8 mouse cellular contexts compared by ENCODE assay signal in genomic region chr2:33218903-33219625, GRCm38 (mm10). TPM values are rescaled to one million over a fixed set of nuclear protein-coding genes. Genes with fewer than 3 reads are reported as not detected.
A peak's percentile ranks its signal among the peaks of the same experiment; 100 is the strongest.
DNase-seq lines count a peak whose midpoint lies in the region; ATAC-seq and TF ChIP-seq lines count a peak whose summit lies in the region.

No protein-coding gene starts in this region.

- ATAC-seq in stomach, postnatal 0 days (ENCODE audit: low FRiP score, low TSS enrichment): no peak

- no peak for TF ChIP-seq EP300 in stomach, postnatal 0 days (optimal IDR thresholded peaks at IDR 0.05)

- H3K4me2 ChIP-seq in stomach, postnatal 0 days (replicated peaks; ENCODE audit: low read depth): peak overlapping the region; percentile 11; the same call in 1 of the 2 replicates

- DNase-seq in gastrocnemius, adult 2 months: peak; percentile 63
- no peak for DNase-seq in gastrocnemius, postnatal 10 days
- DNase-seq in spleen, adult 2 months (ENCODE audit: low read depth in 1 of 2, low spot score in 2 of 2): no peak
- DNase-seq in spleen, postnatal 14 days (ENCODE audit: low spot score in 2 of 2): no peak
- DNase-seq in embryonic facial prominence, embryonic 10.5 days (ENCODE audit: low spot score): peak; percentile 38
- peak; percentile 58 to 63 for DNase-seq in kidney, postnatal 4 days
- no peak for DNase-seq in stomach, postnatal 0 days (ENCODE audit: low spot score)
- no peak for DNase-seq in natural killer cell, adult 2 months (ENCODE audit: low spot score in 2 of 2)

- TF ChIP-seq POLR2A in spleen, adult 2 months (IDR thresholded peaks at IDR 0.05; ENCODE audit: low read depth, low read length): no peak

- no peaks in the 10 kb centered on the region for H3K36me3 ChIP-seq in spleen, adult 2 months (ENCODE audit: control insufficient read depth, insufficient read depth, low read length)
- peaks cover 32% of the 10 kb centered on the region for H3K36me3 ChIP-seq in embryonic facial prominence, embryonic 10.5 days (replicated peaks)
- H3K36me3 ChIP-seq in stomach, postnatal 0 days (ENCODE audit: control insufficient read depth, insufficient read depth, low read length): 0 out of 2 replicates have a peak, but pooled peaks cover 3% of the 10 kb centered on the region

- H3K27ac ChIP-seq in gastrocnemius, adult 2 months: peak overlapping the region; percentile 95
- H3K27ac ChIP-seq in spleen, adult 2 months (ENCODE audit: insufficient read depth, low read length): no peak overlapping the region
- peak overlapping the region; percentile 4; the same call in 1 of the 2 replicates for H3K27ac ChIP-seq in embryonic facial prominence, embryonic 10.5 days (replicated peaks)
- H3K27ac ChIP-seq in stomach, postnatal 0 days (replicated peaks): no peak overlapping the region

- peak overlapping the region; percentile 82 for H3K4me3 ChIP-seq in gastrocnemius, adult 2 months
- no peak overlapping the region for H3K4me3 ChIP-seq in spleen, adult 2 months (ENCODE audit: extremely low read depth, insufficient read depth, insufficient read length)
- peak overlapping the region; percentile 19; the same call in 1 of the 2 replicates for H3K4me3 ChIP-seq in embryonic facial prominence, embryonic 10.5 days
- no peak overlapping the region for H3K4me3 ChIP-seq in stomach, postnatal 0 days (ENCODE audit: low read depth, low read length)

- no peaks in the 10 kb centered on the region for H3K9me3 ChIP-seq in embryonic facial prominence, embryonic 10.5 days
- no peaks in the 10 kb centered on the region for H3K9me3 ChIP-seq in stomach, postnatal 0 days (ENCODE audit: control insufficient read depth, low read length)

- H3K4me1 ChIP-seq in spleen, adult 2 months (ENCODE audit: control insufficient read depth, insufficient read depth, insufficient read length): no peaks in the 10 kb centered on the region
- H3K4me1 ChIP-seq in embryonic facial prominence, embryonic 10.5 days: peaks cover 76% of the 10 kb centered on the region
- H3K4me1 ChIP-seq in stomach, postnatal 0 days (replicated peaks; ENCODE audit: control insufficient read depth, insufficient read depth): 0 out of 2 replicates have a peak, but pooled peaks cover 3% of the 10 kb centered on the region

- no peak overlapping the region for H3K9ac ChIP-seq in stomach, postnatal 0 days (ENCODE audit: low read length)

- TF ChIP-seq CTCF in gastrocnemius, adult 2 months (IDR thresholded peaks at IDR 0.05): peak; percentile 67
- TF ChIP-seq CTCF in spleen, adult 2 months (IDR thresholded peaks at IDR 0.05; ENCODE audit: extremely low read depth, insufficient read depth, insufficient read length, insufficient replicate concordance): peak; percentile 5; the same call in 1 of the 2 replicates
- TF ChIP-seq CTCF in stomach, postnatal 0 days (IDR thresholded peaks at IDR 0.05; ENCODE audit: low read depth): peak; percentile 72

- WGBS in spleen, adult 2 months: 82% methylated on average over 11 of the region's 11 CpGs
- 63% methylated on average over 11 of the region's 11 CpGs for WGBS in embryonic facial prominence, embryonic 10.5 days
- WGBS in stomach, postnatal 0 days: 65% methylated on average over 11 of the region's 11 CpGs

- intact Hi-C loops in gastrocnemius, adult 2 months (cut with DNase I): loop anchor here (2.0 to 5.0 kb wide), 4 partner anchors 33 to 130 kb away; no protein-coding TSS in a partner anchor

- no peaks in the 10 kb centered on the region for H3K27me3 ChIP-seq in spleen, adult 2 months (ENCODE audit: control insufficient read depth, insufficient read depth, low read length)
- no peaks in the 10 kb centered on the region for H3K27me3 ChIP-seq in embryonic facial prominence, embryonic 10.5 days (replicated peaks; ENCODE audit: low read depth, poor library complexity, severe bottlenecking)
- H3K27me3 ChIP-seq in stomach, postnatal 0 days (ENCODE audit: control insufficient read depth, insufficient read depth, low read length): no peaks in the 10 kb centered on the region

RNA-seq across cellular contexts. Expression of gene Angptl2, which starts 3.2 kb away (rescaled TPM):
- 10 to 100 TPM; 20.6 to 47.1 TPM for total RNA-seq in gastrocnemius, adult 2 months (2021)
- total RNA-seq in gastrocnemius, postnatal 10 days (2021): 100 to 1,000 TPM; 258 to 272 TPM
- polyA plus RNA-seq in spleen, adult 2 months (2012; rRNA removed): 36.2 and 39.6 TPM in 2 replicates
- 30.1 and 33.8 TPM in 2 replicates for polyA plus RNA-seq in embryonic facial prominence, embryonic 10.5 days (2016; fragmentation: Nextera tagmentation; extraction: Ambion mirVana)
- polyA plus RNA-seq in stomach, postnatal 0 days (2015; fragmentation: Nextera tagmentation; extraction: Ambion mirVana): 35.3 and 37.3 TPM in 2 replicates

Comparison
In these comparisons a context has a peak if more than half of its experiments do, and no peak if none do; other contexts are left out.
1. DNase-seq: peak in gastrocnemius, adult 2 months (single experiment), embryonic facial prominence, embryonic 10.5 days (single experiment) and kidney, postnatal 4 days (2 of 2); none in gastrocnemius, postnatal 10 days (single experiment), spleen, adult 2 months (0 of 2), spleen, postnatal 14 days (0 of 2), stomach, postnatal 0 days (single experiment) and natural killer cell, adult 2 months (0 of 2).
2. H3K27ac ChIP-seq: peak in gastrocnemius, adult 2 months (single experiment) and embryonic facial prominence, embryonic 10.5 days (single experiment); none in spleen, adult 2 months (single experiment) and stomach, postnatal 0 days (single experiment).
3. H3K4me3 ChIP-seq: peak in gastrocnemius, adult 2 months (single experiment) and embryonic facial prominence, embryonic 10.5 days (single experiment); none in spleen, adult 2 months (single experiment) and stomach, postnatal 0 days (single experiment).
4. CTCF ChIP-seq: peak in every context shown above with its lines; median percentile 72 in stomach, postnatal 0 days; 67 in gastrocnemius, adult 2 months; 5 in spleen, adult 2 months.